Mouse (Mus musculus) kidney, embryonic 16.5 days (tissue): Measurements from ENCODE around the gene Pnmt. TPM values are rescaled to one million over a fixed set of nuclear protein-coding genes. Genes with fewer than 3 reads are reported as not detected.
"Not testable (repeated sequence)": the region's sequence is repeated elsewhere in the genome, so short reads cannot be mapped to it uniquely, and the experiment has no call there.

Source experiments
- ATAC-seq: fragments of 200-750 bp; cut with Nextera tagmentation; 2 replicates; pipeline ENCODE4 v1.8.0; 2017; ENCODE audit warnings: moderate TSS enrichment; ENCODE audit not compliant: low FRiP score, low TSS enrichment
- H3K27ac ChIP-seq: fragments of 300-500 bp; sonication (generic); 2 replicates; pipeline ENCODE4 v1.5.1; 2014; ENCODE audit warnings: low read length
- H3K27me3 ChIP-seq: fragments of 300-500 bp; sonication (generic); 2 replicates; pipeline ENCODE4 v1.6.1; 2014; ENCODE audit warnings: low read length, control low read depth, mixed read lengths; ENCODE audit not compliant: insufficient read depth
- H3K36me3 ChIP-seq: fragments of 300-500 bp; sonication (generic); 2 replicates; pipeline ENCODE4 v1.6.1; 2014; ENCODE audit warnings: low read length, control low read depth, mixed read lengths; ENCODE audit not compliant: insufficient read depth
- H3K4me1 ChIP-seq: fragments of 300-500 bp; sonication (generic); 2 replicates; pipeline ENCODE4 v1.6.1; 2014; ENCODE audit warnings: low read length, control low read depth, mixed read lengths; ENCODE audit not compliant: insufficient read depth
- H3K4me2 ChIP-seq: fragments of 300-500 bp; sonication (generic); replicated peaks from 2 replicates; pipeline ENCODE4 v1.6.1; 2014; ENCODE audit warnings: low read depth, low read length
- H3K4me3 ChIP-seq: fragments of 300-500 bp; sonication (generic); 2 replicates; pipeline ENCODE4 v1.5.1; 2014; ENCODE audit warnings: mild to moderate bottlenecking, low read length
- H3K9ac ChIP-seq: fragments of 300-500 bp; sonication (generic); replicated peaks from 2 replicates; pipeline ENCODE4 v1.6.1; 2014; ENCODE audit warnings: low read length
- H3K9me3 ChIP-seq: fragments of 300-500 bp; sonication (generic); 2 replicates; pipeline ENCODE4 v1.6.1; 2016; ENCODE audit warnings: low read length, control low read depth
- WGBS: fragments of 180-500 bp; shearing (Covaris S2); extraction: QIAGEN DNeasy Blood & Tissue Kit; methylation state at CpG from one replicate; pipeline ENCODE4 v1.1.7; 2014; 5-methylcytosine and 5-hydroxymethylcytosine counted together
- polyA plus RNA-seq: library from polyadenylated mRNA; unstranded; fragments of >200 nt; fragmentation: Nextera tagmentation; extraction: Ambion mirVana; gene quantifications from 2 replicates; pipeline ENCODE4 v1.2.1, GENCODE M21; 2015

The Pnmt gene
- polyA plus RNA-seq, 1 experiment from 2014 or later = 2.5 TPM

DNA sequence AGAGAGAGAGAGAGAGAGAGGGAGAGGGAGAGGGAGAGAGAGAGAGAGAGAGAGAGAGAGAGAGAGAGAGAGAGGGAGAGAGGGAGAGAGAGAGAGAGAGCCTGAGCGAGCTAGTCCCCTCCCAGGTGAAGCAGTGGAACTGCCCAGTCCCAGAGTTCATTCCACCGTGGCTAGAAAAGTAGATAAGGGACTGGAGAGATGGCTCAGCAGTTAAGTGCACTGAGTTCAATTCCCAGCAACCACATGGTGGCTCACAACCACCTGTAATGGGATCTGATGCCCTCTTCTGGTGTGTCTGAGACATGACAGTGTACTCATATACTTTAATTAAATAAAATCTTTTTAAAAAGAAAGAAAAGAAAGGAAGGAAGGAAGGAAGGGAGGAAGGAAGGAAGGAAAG lies 3.8 kb upstream of the Pnmt start:
- not testable (repeated sequence) for H3K4me2 ChIP-seq, H3K9me3 ChIP-seq, H3K27ac ChIP-seq, H3K9ac ChIP-seq, H3K4me3 ChIP-seq, ATAC-seq
- Histone ChIP-seq H3K27me3 (peaks cover 21% of the 10 kb centered on the region), H3K36me3 (peaks cover 30% of the 10 kb centered on the region), H3K4me1 (peaks cover 12% of the 10 kb centered on the region; the same call in 1 of the 2 replicates)
- WGBS = 29% methylated on average over 2 of the region's 2 CpGs

DNA sequence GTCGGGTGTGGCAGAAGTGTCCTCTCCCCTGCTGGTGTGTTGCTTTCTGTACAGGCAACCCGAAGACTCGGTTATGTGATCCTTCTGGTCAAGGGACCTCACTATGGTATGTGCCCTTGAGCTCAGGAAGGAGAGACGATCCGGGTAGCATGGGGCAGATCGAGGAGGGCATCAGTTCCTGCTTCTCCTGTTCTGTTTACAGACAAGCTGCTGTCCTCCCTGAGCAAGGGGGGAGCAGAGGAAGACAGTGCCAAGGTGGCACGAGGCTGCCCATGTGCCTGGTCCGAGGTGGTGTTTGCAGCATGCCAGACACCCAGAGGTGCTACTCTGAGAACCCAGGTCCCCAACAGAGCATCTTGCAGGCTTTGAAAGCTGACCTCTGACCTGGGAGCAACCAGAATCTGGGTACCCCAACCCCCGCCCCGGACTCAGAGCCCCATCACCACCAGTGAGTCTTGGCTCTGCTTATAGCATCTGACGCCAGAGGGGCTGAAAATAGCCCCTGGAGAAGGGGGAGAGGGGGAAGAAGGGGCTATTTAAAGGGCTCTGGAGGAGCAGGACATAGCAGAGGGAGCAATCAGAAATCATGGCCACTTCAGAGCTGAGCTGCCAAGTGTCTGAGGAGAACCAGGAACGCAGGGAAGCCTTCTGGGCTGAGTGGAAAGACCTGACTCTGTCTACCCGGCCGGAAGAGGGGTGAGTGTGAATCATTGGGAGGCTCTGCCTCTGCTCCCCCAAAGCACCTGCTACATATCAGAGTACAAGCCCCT lies 2.8 kb upstream of the Pnmt start, which contains the start of gene Tcap:
Tcap (plus strand) TSS at position 551 of the 770 bp plus-strand sequence.
- H3K27me3 ChIP-seq = peaks cover 27% of the 10 kb centered on the region
- H3K4me2 ChIP-seq = no peak within 1 kb of the TSS
- no peak within 1 kb of the TSS for H3K9ac ChIP-seq
- H3K4me3 ChIP-seq = no peak within 1 kb of the TSS
- H3K9me3 ChIP-seq = no peaks in the 10 kb centered on the region
- WGBS = 50% methylated on average over 14 of the region's 14 CpGs
- H3K36me3 ChIP-seq = peaks cover 20% of the 10 kb centered on the region
- peaks cover 14% of the 10 kb centered on the region; the same call in 1 of the 2 replicates for H3K4me1 ChIP-seq
- peak; percentile 24; the same call in 1 of the 2 replicates for ATAC-seq
- H3K27ac ChIP-seq = peak within 1 kb of the TSS; percentile 54

DNA sequence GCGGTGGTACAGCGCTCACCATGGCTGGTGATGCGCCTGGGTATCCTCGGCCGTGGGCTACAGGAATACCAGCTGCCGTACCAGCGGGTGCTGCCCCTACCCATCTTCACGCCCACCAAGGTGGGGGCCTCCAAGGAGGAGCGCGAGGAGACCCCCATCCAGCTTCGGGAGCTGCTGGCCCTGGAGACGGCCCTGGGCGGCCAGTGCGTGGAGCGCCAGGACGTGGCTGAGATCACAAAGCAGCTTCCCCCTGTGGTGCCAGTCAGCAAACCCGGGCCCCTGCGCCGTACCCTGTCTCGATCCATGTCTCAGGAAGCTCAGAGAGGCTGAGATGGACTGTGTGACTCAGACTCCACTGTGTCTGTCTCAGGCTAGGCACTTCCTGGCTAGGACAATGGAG lies 2.0 kb upstream of the Pnmt start:
- Histone ChIP-seq H3K4me1 (peaks cover 21% of the 10 kb centered on the region), H3K9ac (no peak overlapping the region), H3K9me3 (no peaks in the 10 kb centered on the region), H3K4me2 (no peak overlapping the region), H3K27ac (peak overlapping the region; percentile 54), H3K4me3 (no peak overlapping the region), H3K27me3 (peaks cover 27% of the 10 kb centered on the region), H3K36me3 (peaks cover 12% of the 10 kb centered on the region)
- ATAC-seq = no peak
- WGBS = 73% methylated on average over 20 of the region's 20 CpGs

DNA sequence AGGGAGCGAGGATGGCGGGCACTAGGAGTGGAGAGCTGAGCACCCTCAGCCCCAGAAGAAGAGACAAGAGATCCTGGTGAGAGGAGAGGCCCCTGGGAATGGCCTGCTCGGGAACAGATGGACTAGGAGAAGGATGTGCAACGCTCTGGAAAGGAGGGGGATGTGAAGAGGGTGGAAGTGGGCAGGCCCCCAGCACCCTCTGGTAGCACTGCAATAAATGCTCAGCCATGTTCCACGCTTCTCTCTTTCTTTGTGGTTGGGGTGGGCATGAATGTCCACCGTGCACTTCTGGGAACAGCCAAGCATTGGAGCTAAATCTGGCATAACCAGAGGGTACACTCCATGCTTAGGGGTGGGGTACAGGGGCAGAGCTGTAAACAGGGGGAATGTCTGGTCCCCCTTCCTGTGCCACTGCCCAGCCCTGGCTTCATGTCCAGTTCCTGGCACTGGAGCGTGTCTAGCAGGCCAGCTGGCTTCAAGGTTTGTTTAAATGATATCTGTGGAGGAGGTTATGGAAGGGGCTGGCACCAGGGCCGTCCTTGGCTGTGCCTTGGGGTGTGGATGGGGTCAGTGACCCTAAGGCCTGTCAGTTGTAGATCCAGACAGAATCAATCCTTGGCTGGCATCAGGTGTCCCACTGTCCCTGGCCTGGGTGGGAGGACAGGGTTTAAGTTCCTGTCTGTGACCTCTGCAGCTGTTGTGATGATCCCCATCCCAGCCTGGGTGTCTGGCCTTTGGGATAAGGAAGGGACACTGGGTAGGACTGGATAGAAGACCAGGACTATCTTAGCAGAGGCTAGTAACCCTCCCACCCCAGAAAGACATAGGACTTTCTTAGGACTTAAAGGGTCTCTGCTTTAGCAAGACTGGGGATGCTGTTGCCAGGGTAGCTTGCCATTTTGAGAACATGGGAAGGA lies 1.3 kb upstream of the Pnmt start:
- Histone ChIP-seq H3K36me3 (peaks cover 9% of the 10 kb centered on the region), H3K27me3 (peaks cover 27% of the 10 kb centered on the region), H3K27ac (peak overlapping the region; percentile 54), H3K9me3 (no peaks in the 10 kb centered on the region), H3K4me2 (no peak overlapping the region), H3K4me1 (peaks cover 24% of the 10 kb centered on the region), H3K9ac (no peak overlapping the region), H3K4me3 (no peak overlapping the region)
- 38% methylated on average over 8 of the region's 8 CpGs for WGBS
- ATAC-seq = peak; percentile 49; the same call in 1 of the 2 replicates

DNA sequence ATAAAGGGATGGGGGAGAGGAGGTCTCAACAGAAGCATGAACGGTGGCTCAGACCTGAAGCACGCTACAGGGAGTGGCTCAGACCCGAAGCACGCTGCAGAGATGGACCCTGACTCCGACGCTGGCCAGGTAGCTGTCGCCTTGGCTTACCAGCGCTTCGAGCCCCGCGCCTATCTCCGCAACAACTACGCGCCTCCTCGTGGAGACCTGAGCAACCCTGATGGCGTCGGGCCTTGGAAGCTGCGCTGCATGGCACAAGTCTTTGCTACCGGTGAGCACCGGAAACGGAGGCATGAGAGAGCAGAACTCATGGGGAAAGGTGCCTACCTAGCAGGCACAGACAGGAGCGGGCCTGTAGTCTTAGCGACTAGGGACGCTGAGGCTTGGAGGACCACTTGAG lies 346 bp downstream of the Pnmt start:
- no peak for ATAC-seq
- Histone ChIP-seq H3K4me3 (no peak overlapping the region), H3K9me3 (no peaks in the 10 kb centered on the region), H3K27ac (no peak overlapping the region), H3K9ac (no peak overlapping the region), H3K4me2 (no peak overlapping the region; the same call in 1 of the 2 replicates), H3K4me1 (peaks cover 24% of the 10 kb centered on the region), H3K27me3 (peaks cover 27% of the 10 kb centered on the region), H3K36me3 (no peaks in the 10 kb centered on the region)
- WGBS = 17% methylated on average over 24 of the region's 24 CpGs

DNA sequence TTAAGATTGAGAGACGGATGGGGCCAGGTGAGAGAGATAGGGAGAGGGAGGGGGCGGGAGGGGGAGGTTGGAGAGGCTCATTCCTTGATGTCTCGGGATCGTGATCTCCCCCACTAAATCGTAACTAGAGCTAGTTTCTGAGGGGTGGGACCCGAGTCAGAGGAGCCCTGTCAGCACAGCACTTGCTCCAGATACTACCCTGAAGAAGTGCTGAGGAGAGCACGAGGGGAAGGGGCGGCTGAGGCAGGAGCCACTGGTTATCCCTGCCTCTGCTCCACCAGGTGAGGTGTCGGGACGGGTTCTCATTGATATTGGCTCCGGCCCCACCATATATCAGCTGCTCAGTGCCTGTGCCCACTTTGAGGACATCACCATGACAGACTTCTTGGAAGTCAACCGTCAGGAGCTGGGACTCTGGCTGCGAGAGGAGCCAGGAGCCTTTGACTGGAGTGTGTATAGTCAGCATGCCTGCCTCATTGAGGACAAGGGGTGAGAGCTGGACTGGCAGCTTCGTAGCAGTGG lies 867 bp downstream of the Pnmt start:
- H3K9ac ChIP-seq = no peak overlapping the region
- H3K4me1 ChIP-seq = peaks cover 28% of the 10 kb centered on the region
- H3K27ac ChIP-seq = no peak overlapping the region
- 44% methylated on average over 14 of the region's 14 CpGs for WGBS
- no peaks in the 10 kb centered on the region for H3K36me3 ChIP-seq
- no peak overlapping the region for H3K4me2 ChIP-seq
- H3K9me3 ChIP-seq = no peaks in the 10 kb centered on the region
- H3K27me3 ChIP-seq = peaks cover 27% of the 10 kb centered on the region
- ATAC-seq = no peak
- no peak overlapping the region for H3K4me3 ChIP-seq

DNA sequence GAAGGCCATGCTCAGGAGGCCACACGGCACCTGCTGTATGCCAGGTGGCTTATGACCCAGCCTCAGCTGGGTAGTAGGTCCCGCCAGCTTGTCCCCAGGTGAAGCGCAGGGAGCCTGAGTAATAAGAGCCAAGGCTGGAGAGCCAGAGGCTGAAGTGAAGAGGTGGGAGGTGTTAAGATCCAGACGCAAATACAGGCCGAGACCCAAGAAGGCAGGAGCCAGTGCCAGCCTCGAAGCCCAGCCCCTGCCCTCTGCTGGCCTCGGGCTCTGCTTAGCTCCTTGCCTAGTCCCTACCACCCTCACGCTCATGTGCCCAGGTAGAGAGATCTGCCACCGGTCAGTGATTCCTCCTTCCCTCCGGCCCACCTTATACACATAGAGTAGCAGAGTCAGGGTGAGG lies 2.0 kb downstream of the Pnmt start:
- Histone ChIP-seq H3K27me3 (peaks cover 27% of the 10 kb centered on the region), H3K4me1 (peaks cover 40% of the 10 kb centered on the region), H3K27ac (no peak overlapping the region), H3K36me3 (no peaks in the 10 kb centered on the region), H3K9me3 (no peaks in the 10 kb centered on the region), H3K4me2 (no peak overlapping the region), H3K9ac (no peak overlapping the region), H3K4me3 (no peak overlapping the region)
- no peak for ATAC-seq
- 54% methylated on average over 10 of the region's 10 CpGs for WGBS

GRCm38 (mm10) chr11:98389221-98389780 lies 3.1 kb downstream of the Pnmt start:
- ATAC-seq = no peak
- H3K9ac ChIP-seq = no peak overlapping the region
- peaks cover 46% of the 10 kb centered on the region for H3K4me1 ChIP-seq
- H3K27ac ChIP-seq = no peak overlapping the region
- H3K9me3 ChIP-seq = no peaks in the 10 kb centered on the region
- 26% methylated on average over 9 of the region's 9 CpGs for WGBS
- H3K4me3 ChIP-seq = no peak overlapping the region
- H3K27me3 ChIP-seq = peaks cover 27% of the 10 kb centered on the region
- H3K36me3 ChIP-seq = no peaks in the 10 kb centered on the region
- no peak overlapping the region for H3K4me2 ChIP-seq

DNA sequence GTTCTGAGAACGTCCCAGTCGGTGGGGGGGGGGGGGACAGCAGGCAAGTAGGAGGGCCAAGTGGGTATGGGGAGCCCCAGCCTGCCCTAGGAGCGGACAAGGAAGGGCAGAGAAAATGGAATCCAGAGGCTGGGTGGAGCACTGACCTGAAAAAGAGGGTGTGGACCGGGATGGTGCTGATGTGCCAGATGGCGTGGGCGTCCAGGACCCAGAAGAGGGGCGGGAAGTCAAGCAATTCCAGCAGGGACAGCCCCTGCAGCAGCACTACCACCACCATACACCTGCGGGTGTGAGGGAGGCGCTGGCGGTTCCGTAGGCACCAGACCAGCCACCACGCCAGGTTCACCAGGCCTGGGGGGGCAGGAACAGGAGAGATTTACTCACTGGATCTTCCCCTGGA lies 3.9 kb downstream of the Pnmt start:
- no peak for ATAC-seq

More for the DNA sequence above, 3.9 kb downstream of the Pnmt start:
- no peak overlapping the region for H3K4me2 ChIP-seq
- 77% methylated on average over 12 of the region's 12 CpGs for WGBS
- no peaks in the 10 kb centered on the region for H3K36me3 ChIP-seq
- no peaks in the 10 kb centered on the region for H3K9me3 ChIP-seq
- H3K27me3 ChIP-seq = peaks cover 23% of the 10 kb centered on the region
- H3K4me3 ChIP-seq = no peak overlapping the region
- H3K27ac ChIP-seq = no peak overlapping the region
- peaks cover 55% of the 10 kb centered on the region for H3K4me1 ChIP-seq
- no peak overlapping the region for H3K9ac ChIP-seq
